Mouse (Mus musculus) skeletal muscle tissue, adult 2 months (tissue): ENCODE results near the gene Tead3.
"Not testable (repeated sequence)": the region's sequence is repeated elsewhere in the genome, so short reads cannot be mapped to it uniquely, and the experiment has no call there.

Source experiments
- DNase-seq: peaks from one replicate; pipeline ENCODE4 v3.0.0-alpha.2; 2012; ENCODE audit warnings: low read depth, low spot score

Tead3 gene

DNA sequence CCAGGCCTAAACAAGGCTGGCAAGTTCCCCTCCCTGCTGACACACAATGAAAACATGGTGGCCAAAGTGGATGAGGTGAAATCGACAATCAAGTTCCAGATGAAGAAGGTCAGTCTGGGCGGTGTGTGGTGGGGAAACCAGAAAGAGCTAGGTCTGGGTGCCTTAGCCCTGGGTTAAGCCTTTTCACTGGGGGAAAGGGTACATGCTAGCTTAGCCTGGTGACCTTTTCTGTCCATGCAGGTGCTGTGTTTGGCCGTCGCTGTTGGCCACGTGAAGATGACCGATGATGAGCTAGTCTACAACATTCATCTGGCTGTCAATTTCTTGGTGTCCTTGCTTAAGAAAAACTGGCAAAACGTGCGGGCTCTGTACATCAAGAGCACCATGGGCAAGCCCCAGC, 20.0 kb downstream of the Tead3 start:
- DNase-seq = not testable (repeated sequence)

DNA sequence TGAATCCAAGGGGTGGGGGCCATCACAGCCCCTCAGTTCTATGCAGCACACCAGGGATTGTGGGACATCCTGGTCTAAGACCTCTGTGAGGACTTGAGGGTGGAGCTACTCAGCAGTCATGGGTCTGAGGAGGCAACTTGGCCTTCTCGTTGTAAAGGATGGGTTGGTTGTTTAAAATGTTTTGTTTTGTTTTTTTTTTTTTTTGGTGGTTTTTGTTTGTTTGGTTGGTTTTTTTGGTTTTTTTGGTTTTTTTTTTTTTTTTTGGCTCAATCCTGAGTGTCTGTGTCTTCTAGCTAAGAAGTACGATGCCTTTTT, 20.4 kb downstream of the Tead3 start:
- no peak for DNase-seq

DNA sequence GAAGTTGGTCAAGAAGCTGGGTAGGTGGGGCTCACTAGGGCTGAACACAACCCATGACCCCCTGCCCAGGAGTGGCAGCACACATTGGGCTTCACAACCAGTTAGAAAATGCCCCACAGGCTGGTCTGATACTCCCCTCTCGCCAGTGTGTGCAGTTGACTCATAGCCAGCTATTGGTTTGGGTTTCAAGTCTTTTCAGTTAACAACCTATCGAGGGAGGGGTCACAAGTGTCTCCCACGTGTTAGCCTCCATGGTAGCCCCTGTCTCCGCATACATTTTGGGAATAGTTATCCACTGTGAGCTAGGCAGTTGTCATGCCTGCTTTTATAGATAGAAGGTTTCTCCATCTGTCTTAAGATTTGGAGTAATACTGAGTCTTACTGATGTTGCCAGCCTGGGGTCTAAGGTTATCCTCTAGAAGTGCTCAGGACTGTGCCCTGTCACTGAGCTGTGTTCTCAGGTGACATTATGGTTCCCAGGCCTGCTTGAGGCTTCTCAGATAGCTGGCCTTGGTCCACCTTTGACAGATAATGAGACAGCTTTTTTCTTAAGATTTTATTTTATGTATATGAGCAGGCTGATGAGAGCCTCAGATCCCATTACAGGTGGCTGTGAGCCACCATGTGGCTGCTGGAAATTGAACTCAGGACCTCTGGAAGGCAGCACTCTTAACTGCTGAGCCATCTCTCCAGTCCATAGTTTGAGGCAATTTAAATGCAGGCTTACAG, 20.9 kb downstream of the Tead3 start:
- DNase-seq = no peak

DNA sequence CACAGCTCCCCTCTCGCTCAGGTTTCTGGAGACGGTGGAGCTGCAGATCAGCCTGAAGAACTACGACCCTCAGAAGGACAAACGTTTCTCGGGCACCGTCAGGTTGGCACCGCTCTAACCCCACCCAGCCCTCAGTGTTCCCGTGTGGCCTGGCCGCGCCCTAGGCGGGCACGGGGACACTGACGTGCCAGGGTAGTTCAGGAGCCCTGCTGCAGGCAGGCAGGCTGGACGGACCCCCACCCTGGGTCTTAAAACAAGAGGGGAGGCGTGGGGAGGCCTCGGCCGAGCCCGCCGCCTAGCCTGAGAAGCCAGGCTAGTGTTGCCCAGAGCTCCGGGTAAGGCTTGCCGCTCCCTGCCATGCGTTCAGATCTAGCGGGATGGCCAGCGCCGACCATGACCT, 21.7 kb downstream of the Tead3 start:
- DNase-seq = no peak

DNA sequence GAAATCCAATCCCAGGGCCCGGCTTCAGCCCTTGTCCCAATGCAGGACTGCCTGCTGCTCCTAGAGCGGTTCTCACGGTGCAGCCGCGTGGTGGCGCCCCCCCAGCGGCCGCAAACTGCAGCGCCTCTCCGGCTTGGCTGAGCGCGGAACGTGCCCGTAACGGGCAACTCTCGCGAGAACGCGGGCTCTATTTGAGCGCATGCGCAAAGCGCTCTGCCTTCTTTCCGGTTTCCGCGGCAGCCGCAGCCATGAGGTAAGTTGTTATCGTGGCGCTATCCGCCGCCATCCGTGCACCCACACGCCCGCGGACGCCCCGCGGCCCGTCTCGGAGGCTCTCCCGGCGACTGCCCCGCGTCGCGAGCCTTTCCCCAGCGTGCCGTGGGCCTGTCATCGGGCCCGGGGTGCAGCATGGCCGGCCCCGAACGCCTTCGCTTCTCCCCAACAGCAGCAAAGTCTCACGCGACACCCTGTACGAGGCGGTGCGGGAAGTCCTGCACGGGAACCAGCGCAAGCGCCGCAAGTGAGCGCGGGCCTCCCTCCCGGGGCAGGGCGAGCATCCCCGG, 22.2 kb downstream of the Tead3 start, which contains the start of gene Rpl10a:
Rpl10a (plus strand) TSS at position 106 of the 563 bp plus-strand sequence.
- DNase-seq = peak; percentile 97

DNA sequence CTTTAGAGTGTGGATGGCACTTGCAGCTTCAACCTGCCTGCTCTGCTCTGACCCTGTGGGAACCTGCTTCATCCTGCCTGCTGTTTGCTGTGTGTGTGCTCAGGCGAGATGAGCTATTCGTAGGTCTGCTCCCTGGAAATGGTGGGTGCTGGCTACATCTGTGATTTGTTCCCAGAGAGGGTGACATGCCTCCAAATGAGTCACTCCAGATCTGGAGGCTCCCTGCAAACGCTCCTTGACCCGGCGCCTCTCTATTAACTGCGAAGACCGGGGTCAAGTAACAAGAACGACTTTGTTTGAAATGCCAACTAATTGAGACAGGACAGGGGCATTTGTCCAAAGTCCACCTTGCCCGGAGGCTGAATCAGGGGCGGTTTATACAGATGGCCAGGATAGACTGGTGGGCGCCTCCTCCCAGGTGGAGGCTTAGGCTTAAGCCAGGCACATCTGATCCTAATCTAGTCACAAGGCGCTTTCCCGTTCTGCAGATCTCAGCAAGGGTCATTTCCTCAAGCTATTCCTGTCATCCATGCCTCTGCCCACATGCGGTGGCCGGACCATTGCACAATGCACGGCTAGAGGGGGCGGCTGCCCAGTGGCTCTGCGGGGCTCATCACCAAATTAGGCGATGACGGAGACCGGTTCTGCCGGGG, 22.8 kb downstream of the Tead3 start:
- DNase-seq = no peak

DNA sequence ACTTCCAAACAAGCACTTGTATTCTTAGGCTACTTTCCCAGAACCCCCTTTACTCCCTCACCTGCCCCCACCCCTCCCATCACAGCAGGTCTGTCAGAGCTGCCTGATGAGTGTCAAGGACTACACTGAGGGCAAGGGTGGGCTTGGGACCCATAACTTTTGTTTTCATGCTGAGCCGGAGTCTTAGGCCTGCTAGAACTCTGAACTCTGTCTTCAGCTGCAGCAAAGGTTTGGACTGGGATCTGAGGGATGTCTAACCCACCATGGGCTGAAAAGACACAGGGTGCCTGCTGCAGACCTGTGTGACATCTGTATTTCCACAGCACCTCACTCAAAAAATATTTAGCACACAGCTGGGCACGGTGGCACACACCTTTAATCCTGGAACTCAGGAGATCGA, 23.7 kb downstream of the Tead3 start:
- no peak for DNase-seq

DNA sequence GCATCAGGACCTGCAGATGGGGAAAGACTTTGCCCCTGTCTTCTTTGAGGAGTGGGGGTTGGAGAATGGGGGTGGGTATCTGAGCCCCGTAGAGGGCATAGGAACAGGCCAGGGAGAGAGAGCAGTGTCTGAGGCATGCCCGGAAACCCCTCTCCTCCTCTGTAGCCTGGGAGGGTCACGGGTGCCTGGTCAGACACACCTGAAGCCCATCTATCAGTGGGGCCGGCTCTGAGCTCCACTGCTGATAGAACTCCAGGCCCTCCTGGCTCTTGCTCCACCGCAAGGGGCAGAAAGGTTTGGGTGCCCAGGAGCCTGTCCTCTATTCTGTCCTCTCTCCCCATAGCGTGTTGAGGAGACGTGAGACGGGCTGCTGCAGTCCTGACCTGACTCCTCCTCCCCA, 24.9 kb downstream of the Tead3 start:
- DNase-seq = no peak

DNA sequence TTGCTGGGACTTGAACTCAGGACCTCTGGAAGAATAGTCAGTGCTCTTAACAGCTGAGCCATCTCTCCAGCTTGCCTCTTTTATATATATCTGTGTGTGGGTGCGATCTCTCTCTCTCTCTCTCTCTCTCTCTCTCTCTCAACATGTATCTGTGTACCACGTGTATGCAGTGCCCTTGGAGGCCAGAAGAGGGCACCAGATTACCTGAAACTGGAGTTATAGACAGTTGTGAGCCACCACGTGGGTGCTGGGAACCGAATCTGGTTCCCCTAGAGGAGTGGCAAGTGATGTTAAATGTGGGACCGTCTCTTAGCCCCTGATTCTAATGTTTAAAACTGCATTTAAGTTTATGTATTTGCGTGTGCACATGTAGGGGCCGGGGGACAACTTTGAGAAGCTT, 26.2 kb downstream of the Tead3 start:
- DNase-seq = not testable (repeated sequence)

DNA sequence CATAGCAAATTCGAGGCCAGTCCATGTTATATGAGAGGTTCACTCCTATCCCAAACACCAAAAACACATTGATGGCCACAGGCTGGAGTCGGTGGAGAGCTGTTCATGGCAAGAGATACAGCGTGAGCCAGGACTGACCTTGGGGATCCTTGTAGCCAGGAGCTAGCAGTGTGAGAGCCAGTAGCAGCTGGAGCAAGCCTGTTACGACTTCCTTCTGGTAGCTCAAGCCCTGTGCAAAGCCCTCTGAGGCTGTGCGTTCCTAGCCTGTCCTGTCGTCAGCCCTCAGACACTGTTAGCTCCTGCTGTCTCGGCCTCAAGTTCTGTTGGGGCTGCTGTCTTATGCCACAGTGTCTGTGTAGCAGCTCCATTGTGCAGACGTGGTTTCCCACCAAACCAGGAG, 26.8 kb downstream of the Tead3 start:
- no peak for DNase-seq

DNA sequence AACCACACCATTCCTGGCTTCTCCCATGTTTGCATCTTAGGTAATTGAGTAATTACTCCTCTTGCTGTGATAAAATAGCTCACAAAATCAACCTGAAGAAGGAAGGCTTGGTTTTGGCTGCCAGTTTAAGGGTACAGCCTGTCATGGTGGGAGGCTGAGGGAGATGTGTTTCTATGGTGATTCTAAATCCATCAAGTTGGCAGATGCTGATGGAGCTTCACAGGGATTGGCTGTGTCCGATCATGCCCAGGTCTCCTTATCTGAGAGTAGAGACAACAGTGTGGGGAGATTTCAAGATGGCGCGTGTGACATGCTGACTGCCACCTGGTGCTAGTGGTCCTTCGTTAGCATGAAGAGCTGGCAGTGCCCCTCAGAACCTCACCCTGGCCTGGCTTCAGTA, 28.9 kb downstream of the Tead3 start:
- no peak for DNase-seq

DNA sequence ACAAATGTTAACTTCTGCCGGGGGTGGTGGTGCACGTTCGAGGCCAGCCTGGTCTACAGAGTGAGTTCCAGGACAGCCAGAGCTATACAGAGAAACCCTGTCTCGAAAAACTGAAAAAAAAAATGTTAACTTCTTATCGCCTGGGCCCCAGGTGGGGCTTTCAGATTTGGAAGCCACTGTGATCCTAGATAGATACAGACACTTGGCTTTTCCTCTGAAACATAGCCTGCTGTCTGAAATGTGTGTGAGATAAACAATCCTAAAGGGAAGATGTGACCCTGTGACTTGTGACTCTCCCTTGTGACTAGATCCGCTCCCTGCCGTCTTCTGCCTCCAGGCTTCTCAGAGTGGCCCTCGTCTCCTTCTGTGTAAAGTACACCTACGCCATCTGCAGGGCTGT, 32.9 kb downstream of the Tead3 start:
- DNase-seq = no peak

DNA sequence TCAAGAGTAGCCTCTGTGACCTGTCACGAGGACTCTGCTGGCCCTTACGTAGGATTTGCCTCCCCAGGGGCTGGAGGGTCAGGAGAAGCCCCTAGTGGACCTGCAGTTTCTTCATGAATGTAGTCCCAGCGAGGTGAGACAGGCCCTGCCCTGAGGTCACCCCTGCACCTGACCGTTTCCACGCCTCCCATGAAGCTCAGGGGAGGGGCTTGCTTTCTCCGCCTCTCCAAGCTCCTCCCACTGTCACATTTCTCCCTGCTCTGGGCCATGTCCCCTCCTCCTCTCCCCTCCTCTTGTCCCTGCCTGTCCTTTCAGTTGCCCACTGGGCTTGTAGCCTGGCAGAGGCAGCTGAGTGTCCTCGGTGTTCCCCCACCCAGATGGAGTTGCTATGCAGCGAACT, 33.5 kb downstream of the Tead3 start:
- DNase-seq = no peak

DNA sequence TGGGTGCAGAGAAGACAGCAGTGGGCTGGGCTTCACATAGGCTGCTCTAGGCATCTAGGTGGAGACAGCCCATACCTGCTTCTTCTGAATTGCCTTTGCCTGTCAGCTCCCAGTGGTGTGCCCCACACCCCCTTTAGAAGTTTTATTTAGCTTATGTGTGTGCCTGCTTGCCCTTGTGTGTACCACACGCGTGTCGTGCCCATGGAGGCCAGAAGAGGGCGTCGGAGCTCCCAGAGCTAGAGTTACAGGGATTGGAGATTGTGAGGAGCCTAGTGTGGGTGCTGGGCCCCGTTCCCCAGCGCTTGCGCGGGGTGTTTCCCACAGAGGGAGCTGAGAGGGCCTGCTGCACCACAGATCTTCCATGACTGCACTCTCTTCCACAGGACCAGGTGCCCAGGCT, 34.1 kb downstream of the Tead3 start:
- no peak for DNase-seq

DNA sequence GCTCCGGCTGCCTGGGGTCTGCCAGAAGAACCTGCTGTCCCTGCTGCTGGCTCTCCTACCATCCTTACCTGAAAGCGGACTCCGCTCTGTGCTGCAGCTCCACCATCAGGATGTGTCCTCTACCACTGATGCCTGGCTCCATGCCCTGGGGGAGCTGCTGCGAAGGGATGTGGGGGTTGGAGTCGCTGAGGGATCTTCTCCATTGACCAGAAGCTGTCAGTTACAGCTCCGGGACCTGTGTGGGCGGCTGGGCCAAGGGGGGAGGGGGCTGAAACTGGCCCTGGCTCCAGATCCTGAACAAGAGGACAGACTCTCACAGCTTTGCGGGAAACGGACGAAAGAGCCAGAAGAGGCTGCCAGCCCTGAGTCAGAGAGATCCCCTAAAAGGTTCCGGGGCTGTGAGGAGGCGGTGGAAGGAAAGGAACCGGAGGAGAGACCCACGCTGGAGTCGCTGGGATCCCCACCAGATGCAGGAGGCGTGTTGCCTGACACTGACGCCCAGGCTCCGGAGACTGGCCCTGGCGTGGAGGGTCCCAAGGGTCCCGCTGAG, 34.9 kb downstream of the Tead3 start:
- no peak for DNase-seq

DNA sequence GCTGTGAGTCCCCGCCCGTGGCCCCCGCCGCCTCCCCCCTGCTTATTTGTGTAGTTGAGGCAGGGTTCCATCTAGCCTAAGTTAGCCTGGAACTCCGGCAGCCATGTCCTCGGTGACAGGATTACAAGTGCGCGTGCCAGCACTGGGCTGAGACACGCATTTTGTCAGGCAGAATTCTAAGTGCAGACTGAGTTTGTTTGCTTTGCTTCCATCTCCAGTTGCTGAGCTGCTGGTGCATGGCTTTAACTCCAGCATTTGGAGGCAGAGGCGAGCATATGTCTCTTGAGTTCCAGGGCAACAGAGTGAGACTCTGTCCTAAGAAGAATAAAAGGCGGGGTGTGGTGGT, 36.8 kb downstream of the Tead3 start:
- no peak for DNase-seq

DNA sequence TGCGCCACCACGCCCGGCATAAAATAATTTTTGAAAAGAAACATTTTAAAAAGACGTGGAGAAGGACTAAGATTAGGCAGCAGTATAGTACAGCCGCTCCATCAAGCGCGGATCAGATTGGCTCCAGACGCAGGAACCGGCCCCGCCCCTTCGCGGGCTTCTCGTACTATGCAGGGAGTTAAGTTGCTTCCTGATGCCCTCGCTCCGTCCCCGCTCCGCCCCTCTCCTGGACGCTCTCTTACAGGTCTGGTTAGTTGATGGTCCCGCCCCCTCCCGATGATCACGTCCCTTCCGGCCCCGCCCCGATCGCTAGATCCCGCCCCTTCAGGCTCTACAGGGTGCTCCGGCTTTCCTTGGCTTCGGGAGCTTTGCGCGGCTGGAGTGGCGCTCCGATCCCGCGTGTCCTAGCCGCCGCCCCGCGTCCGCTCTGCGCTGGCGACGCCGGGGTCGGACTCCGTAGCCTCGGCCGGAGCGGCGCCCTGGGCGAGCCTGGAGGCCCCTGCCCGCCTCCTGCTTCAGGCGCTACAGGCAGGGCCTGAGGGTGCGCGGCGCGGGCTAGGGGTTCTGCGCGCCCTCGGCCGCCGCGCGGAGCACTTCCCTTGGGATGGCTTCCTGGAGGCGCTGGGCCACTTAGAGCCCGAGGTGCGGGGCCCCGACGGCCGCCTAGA, 37.3 kb downstream of the Tead3 start, which contains the start of gene Fance:
Fance (plus strand) TSS at position 308 of the 668 bp plus-strand sequence.
- DNase-seq = peak; percentile 98

DNA sequence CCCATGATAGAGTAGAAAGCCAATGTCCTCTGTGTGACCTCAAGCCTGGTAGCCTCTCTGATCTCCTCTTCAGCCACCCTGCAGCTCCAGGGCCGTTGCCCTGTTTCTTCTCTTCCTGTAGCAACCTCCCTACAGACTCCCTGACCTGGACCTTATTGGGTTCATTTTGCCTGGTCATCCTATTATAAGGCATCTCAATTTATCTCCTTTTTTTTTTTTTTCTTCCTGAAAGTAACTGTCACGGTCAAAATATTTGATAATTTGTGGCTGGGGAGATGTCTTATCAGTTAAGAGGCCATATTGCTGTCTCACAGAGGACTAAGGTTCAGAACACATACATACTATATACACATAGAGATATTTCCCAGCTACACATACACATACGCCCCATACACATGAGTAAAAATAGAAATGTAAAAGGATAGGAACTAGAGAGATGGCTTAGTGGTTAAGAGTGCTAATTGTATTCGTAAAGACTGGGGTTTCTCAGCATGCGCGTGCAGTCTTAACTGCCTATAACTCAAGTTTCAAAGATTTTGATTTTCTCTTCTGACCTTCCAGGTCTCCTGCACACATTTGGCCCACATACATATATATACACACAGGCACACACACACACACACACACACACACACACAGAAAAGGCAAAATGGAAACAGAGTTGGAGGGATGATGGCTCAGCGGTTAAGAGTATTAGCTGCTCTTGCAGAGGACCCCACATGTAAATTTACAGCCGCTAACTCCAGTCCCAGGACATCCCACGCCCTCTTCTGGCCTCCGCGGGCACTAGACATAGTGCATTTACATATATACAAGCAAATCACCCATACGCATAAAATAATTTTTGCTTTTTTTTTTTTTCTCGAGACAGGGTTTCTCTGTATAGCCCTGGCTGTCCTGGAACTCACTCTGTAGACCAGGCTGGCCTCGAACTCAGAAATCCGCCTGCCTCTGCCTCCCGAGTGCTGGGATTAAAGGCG, 38.1 kb downstream of the Tead3 start:
- no peak for DNase-seq

DNA sequence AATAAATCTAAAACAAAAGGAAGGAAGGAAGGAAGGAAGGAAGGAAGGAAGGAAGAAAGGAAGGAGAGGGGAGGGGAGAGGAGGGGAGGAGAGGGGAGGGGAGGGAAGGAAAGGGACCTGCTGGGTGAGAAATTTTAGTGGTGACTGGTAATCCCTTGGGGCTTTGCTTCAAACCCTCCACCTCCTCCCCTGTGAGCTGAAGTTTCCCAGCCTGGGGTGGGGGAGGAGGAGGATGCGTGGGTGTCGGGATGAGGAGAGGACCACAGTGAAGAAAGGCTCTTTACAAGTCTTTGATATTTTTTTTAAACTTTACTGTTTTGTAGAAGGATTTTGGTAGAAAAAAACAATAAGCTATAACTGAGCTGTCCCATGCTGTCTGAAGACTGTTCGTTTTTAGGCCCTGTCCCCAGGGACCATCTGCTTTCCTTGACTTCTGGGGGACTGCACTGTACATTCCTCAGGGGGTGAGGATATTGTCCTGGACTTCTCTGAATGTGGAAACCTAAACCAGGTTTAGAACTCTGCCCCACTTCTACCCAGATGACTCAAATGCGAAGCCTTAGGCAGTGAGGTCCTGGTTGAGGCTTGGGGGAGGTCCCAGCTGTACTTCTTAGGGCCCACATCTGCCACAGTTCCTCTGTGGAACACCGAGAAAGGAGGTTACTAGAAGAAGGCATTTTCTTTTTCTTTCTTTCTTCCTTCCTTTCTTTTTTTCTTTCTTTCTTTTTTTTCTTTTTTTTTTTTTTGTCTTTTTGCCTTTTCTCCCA, 39.1 kb downstream of the Tead3 start:
- DNase-seq = no peak

DNA sequence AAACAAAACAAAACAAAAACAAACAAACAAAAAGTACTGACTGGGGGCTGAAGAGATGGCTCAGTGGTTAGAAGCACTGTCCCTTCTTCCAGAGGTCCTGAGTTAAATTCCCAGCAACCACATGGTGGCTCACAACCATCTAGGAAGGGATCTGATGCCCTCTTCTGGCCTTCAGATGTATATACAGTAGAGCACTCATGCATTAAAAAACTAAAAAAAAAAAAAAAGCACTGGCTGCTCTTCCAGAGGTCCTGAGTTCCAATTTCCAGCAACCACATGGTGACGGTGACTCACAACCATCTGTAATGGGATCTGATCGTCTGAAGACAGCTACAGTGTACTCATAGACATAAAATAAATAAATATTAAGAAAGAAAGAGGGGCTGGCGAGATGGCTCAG, 39.8 kb downstream of the Tead3 start:
- no peak for DNase-seq
